Comparison of ENCODE assay signal across 15 mouse cellular contexts in genomic region chrX:75844290-75844689, GRCm38 (mm10). TPM values are rescaled to one million over a fixed set of nuclear protein-coding genes. Genes with fewer than 3 reads are reported as not detected.
"Had no signal": no experiment of that assay in that cellular context is flagged by ENCODE, and none has a peak within 500 bp of the region (broad histone marks: within the 10 kb centered on the region; RNA-seq: fewer than 3 reads in every experiment).

No protein-coding gene starts in this region.

- DNase-seq: kidney, postnatal 25 days; layer of hippocampus, adult 9-11 months; lung, adult 2 months; lung, postnatal 14 days; lung, postnatal 4 days; midbrain, embryonic 14.5 days; thymus, adult 18-20 months; thymus, postnatal 36 days had no signal

- H3K4me1 ChIP-seq: limb, embryonic 10.5 days; liver, embryonic 15.5 days had no signal

- H3K9ac ChIP-seq: limb, embryonic 13.5 days; liver, embryonic 15.5 days had no signal

- H3K9me3 ChIP-seq: limb, embryonic 10.5 days; limb, embryonic 13.5 days; liver, embryonic 15.5 days had no signal

- H3K27ac ChIP-seq: kidney, postnatal 0 days; limb, embryonic 10.5 days; limb, embryonic 13.5 days; liver, embryonic 15.5 days had no signal

- H3K4me2 ChIP-seq: limb, embryonic 13.5 days; liver, embryonic 15.5 days; midbrain, embryonic 11.5 days had no signal

- H3K36me3 ChIP-seq: limb, embryonic 10.5 days; limb, embryonic 13.5 days; liver, embryonic 15.5 days had no signal

- H3K27me3 ChIP-seq: limb, embryonic 13.5 days; liver, embryonic 15.5 days had no signal

- H3K4me3 ChIP-seq: layer of hippocampus, adult 2 months; limb, embryonic 10.5 days; limb, embryonic 13.5 days; liver, embryonic 15.5 days had no signal

RNA-seq across cellular contexts. Expression of gene Pls3, which starts 30.7 kb away (rescaled TPM):
- total RNA-seq: megakaryocyte-erythroid progenitor cell, adult 5-6 weeks had no signal
